Mouse (Mus musculus): Measurements from ENCODE around the gene Itpripl2.
A peak's percentile ranks its signal among the peaks of the same experiment; 100 is the strongest.

Gene Itpripl2

GRCm38 (mm10) chr7:118488060-118488664, 3.6 kb downstream of the Itpripl2 start:
- no peak for DNase-seq (ENCODE audit: low read depth, low spot score)

DNA sequence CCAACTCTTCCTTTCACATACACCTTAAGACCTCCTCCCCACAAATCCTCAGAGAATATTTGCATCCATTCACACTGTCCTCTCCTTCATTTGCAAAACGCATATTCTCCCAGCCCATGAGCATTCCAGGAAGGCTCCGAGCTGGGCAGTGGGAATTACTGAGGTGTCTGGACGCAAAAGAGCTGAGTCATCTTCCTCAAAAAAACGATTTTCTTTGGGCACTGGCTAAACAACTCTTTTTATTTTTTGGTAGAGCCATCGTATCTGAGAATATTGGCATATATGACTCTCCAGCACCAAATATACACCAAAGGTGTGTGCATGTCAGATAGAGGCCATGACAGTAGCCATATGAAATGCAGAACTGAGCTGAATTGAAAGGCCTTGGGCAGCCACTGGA, 4.9 kb downstream of the Itpripl2 start:
- no peak for DNase-seq (ENCODE audit: low read depth, low spot score)

DNA sequence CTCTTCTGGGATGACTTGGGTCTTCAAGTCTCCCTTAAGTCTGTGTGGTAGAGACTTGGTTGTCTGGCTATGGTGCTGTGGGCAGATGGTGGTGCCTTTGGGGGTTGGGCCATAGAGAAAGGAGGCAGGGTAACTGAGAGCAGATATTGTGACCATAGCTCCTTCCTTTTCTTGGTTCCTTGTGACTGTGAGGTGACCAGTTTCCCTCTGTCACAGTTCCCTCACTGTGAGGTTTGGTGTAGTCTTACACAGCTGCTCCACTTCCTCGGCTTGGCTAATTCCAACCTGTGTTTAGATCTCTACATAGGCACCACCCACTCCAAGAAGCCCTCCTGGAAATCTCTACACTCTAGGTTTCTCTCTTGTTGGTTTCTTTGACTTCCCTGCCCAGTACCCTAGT, 7.8 kb downstream of the Itpripl2 start:
- DNase-seq (ENCODE audit: low read depth, low spot score) = no peak

GRCm38 (mm10) chr7:118482001-118482400, 9.8 kb downstream of the Itpripl2 start:
- no peak for DNase-seq (ENCODE audit: low read depth, low spot score)

GRCm38 (mm10) chr7:118481047-118481810, 10.5 kb downstream of the Itpripl2 start:
- no peak for DNase-seq (ENCODE audit: low read depth, low spot score)

- no peak for DNase-seq (ENCODE audit: low read depth, low spot score)
Measured at GRCm38 (mm10) chr7:118480160-118480709, 11.5 kb downstream of the Itpripl2 start.

- DNase-seq (ENCODE audit: low read depth, low spot score) = no peak
Measured at GRCm38 (mm10) chr7:118478835-118479312, 12.9 kb downstream of the Itpripl2 start.

- no peak for DNase-seq (ENCODE audit: low read depth, low spot score)
Measured at GRCm38 (mm10) chr7:118476428-118476827, 15.3 kb downstream of the Itpripl2 start.

- DNase-seq (ENCODE audit: low read depth, low spot score) = no peak
Measured at GRCm38 (mm10) chr7:118475008-118475705, 16.6 kb downstream of the Itpripl2 start.

- DNase-seq (ENCODE audit: low read depth, low spot score) = no peak
Measured at GRCm38 (mm10) chr7:118472886-118473285, 18.9 kb downstream of the Itpripl2 start.

DNA sequence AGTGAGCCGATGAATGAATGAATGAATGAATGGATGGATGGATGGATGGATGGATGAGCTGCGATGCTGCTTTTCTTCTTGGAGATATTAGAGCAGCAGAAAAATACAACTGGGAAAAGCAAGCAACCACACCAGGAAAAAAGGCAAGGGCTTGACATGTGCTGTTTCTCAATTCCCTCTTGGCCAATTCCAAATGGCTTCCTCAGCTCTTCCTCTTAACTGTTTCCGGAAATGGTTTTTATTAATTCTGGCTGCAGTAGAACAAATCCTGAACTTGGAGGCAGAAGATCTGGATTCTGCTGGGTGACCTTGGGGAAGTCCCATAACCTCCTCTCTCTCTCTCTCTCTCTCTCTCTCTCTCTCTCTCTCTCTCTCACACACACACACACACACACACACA, 23.7 kb downstream of the Itpripl2 start:
- no peak for DNase-seq (ENCODE audit: low read depth, low spot score)

GRCm38 (mm10) chr7:118464432-118464831, 27.3 kb downstream of the Itpripl2 start:
- no peak for DNase-seq (ENCODE audit: low read depth, low spot score)

DNA sequence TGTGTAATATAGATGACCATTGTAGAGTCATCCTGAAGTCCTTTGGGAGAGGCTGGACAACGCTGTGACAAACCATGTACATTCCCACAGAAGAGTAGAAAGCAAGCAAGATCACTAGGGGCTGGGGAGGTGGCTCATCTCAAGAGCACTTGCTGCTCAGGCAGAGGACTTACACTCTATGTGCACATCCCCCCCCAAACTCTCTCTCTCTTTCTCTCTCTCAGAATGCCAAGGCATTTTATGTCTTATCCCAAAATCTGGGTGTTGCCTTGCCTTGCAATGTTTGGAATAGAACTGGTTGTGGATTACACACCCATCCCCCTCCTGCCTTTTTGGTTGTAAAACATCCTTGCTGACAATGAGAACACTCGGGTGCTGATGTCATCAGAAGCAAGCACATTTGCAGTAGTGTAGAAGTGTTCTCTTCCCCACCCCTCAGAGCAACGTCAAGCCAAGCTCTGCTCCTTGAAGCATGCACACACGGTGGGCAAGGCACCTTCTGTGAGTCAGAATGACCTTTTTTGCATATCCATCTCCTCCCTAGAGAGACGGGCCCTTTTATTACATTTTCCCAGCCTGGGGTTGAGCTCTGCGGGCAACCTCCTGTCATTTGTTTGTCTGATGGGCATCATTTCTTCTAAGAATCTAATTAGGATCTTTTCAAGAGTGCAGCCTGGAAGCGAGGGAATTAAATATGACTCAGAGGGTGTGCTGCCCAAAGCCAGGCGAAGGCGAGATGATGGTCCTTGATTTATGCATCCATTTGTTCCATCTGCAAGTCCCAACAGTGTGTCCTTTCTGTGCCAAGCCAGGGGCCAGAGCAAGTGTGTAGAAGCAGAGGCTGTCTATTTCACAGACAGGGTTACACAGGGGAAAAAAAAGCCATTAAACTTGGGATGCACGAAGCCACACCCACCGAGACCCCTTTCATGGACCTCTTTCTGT, 28.7 kb downstream of the Itpripl2 start:
- peak; percentile 44 for DNase-seq (ENCODE audit: low read depth, low spot score)

GRCm38 (mm10) chr7:118461400-118462136, 30.2 kb downstream of the Itpripl2 start:
- DNase-seq (ENCODE audit: low read depth, low spot score) = peak; percentile 39

GRCm38 (mm10) chr7:118453722-118454121, 38.1 kb downstream of the Itpripl2 start:
- no peak for DNase-seq (ENCODE audit: low read depth, low spot score)

DNA sequence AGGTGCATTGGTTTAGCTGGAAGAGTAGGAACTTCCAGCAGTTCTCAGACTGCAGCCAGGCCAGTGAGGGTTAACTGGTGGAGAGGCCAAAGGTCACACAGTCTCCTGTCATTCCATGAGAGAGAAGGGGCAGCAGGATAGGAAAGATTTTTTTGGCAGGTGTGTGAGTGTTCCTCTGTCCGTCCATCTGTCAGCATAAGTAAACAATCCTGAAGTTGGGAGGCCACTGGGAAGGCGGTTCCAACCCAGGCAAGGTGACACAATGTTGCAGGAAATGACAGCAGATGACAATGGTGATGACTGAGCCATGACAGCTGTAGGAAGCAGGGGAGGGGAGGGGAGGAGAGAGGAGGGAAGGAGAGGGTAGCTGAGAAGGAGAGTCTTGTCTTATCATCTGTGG, 38.8 kb downstream of the Itpripl2 start:
- DNase-seq (ENCODE audit: low read depth, low spot score) = no peak

GRCm38 (mm10) chr7:118448134-118448967, 43.4 kb downstream of the Itpripl2 start, which contains the start of gene Syt17:
Gene Syt17, minus strand, starts transcription at chr7:118448222.
- peak; percentile 74 for DNase-seq (ENCODE audit: low read depth, low spot score)

DNA sequence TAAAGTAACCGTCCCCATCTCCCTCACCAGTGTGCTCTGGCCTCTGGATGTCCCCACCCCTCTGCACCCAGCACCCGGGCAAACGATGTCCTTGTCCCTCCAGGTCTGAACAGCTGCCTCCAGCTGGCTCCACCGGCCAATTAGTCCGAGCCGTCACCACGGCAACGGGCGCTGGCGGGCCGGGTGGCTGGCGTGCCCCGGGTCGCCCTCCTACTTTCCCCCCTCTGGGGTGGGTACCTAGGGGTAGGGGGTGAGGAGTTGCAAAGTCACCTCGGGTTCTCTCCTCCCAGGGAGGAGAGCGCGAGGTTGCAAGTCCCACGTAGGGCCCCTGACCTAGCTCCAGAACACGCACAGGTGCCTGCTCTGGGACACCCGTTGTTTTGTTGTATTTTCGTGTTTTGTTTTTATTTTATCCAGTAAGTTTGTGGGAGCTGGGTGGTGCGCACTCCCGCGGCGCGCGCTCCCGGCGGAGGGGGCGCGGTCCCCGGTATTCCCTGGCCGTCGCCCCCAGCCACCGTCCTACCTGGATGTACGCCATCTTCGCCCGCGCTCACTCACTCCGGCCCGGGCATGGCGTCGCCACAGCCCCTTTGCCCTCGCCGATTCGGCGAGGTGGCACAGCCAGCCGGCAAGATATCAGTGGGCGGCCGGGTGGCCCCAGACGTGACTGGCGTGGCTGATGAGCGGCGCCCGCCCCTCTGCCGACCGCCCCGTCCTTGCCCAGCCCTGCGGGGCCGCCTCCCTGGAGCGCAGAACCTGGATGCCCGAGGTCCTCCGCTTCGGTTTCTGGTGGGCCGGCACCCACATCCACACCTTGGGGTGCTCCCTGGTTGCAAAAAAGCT, 44.3 kb downstream of the Itpripl2 start:
- DNase-seq (ENCODE audit: low read depth, low spot score) = peak; percentile 66

All from mesoderm, embryonic 11.5 days (tissue).